Mouse (Mus musculus): Measurements from ENCODE around the gene Nfkbid. TPM values are rescaled to one million over a fixed set of nuclear protein-coding genes. Genes with fewer than 3 reads are reported as not detected.
A peak's percentile ranks its signal among the peaks of the same experiment; 100 is the strongest.
"Not testable (repeated sequence)": the region's sequence is repeated elsewhere in the genome, so short reads cannot be mapped to it uniquely, and the experiment has no call there.

Nfkbid gene
- polyA plus RNA-seq, 1 experiment from 2014 or later, result 1.3 TPM

DNA sequence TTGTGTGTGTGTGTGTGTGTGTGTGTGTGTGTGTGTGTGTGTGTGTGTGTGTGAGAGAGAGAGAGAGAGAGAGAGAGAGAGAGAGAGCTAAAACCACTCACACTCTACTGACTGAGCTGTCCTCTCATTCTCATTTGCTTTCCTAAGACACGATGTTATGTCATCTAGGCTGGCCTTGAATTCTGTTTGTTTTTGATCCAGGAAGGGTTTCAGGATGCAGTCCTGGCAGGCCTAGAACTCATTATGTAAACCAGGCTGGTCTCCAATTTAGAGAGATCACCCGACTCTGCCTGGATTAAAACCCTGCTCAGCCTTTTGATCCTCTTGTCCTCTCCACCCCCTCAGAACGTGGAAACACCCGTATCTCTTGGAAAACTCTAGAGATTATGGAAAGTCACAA lies 42.5 kb downstream of the Nfkbid start:
- Histone ChIP-seq H3K36me3 (ENCODE audit: control insufficient read depth, insufficient read depth, low read length) (no peaks in the 10 kb centered on the region), H3K4me2 (ENCODE audit: low read depth, low read length, severe bottlenecking) (no peak overlapping the region), H3K27me3 (ENCODE audit: control insufficient read depth, insufficient read depth, low read length) (peaks cover 72% of the 10 kb centered on the region), H3K4me3 (ENCODE audit: low read depth, low read length) (no peak overlapping the region), H3K9me3 (ENCODE audit: control insufficient read depth, low read length) (no peaks in the 10 kb centered on the region), H3K4me1 (replicated peaks; ENCODE audit: control insufficient read depth, insufficient read depth, low read length) (no peaks in the 10 kb centered on the region), H3K9ac (ENCODE audit: low read length) (no peak overlapping the region), H3K27ac (ENCODE audit: low read depth, low read length) (no peak overlapping the region)
- DNase-seq (ENCODE audit: low spot score) (no peak), ATAC-seq (replicated peaks; ENCODE audit: low FRiP score) (no peak)
- 14% methylated on average over 4 of the region's 4 CpGs for WGBS

DNA sequence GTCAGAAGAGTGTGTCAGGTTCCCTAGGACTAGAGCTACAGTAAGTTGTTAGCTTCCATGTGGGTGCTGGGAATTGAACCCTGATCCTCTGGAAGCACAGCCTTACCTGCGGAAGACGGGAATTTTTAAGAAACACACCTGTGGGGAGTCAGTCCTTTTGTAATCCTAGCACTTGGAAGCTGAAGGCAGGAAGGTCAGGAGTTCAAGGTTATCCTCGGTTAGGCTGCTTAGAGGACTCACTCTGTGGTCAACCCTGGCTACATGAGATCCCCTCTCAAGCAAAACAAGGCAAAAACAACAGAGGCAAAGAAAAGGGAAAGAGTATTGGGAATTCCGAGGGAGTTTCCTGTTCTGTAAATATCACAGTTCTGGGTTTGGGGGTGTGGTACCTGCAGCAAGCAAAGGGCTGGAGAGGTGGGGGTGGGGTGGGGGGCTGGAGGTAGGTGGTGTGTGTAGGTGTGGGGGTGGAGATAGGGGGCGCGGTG lies 43.3 kb downstream of the Nfkbid start:
- peaks cover 65% of the 10 kb centered on the region for H3K27me3 ChIP-seq (ENCODE audit: control insufficient read depth, insufficient read depth, low read length)
- H3K9me3 ChIP-seq (ENCODE audit: control insufficient read depth, low read length), result no peaks in the 10 kb centered on the region
- DNase-seq (ENCODE audit: low spot score) (no peak), ATAC-seq (replicated peaks; ENCODE audit: low FRiP score) (no peak)
- 11% methylated on average over 6 of the region's 6 CpGs for WGBS
- no peaks in the 10 kb centered on the region for H3K36me3 ChIP-seq (ENCODE audit: control insufficient read depth, insufficient read depth, low read length)
- no peak overlapping the region for H3K9ac ChIP-seq (ENCODE audit: low read length)
- H3K4me3 ChIP-seq (ENCODE audit: low read depth, low read length), result no peak overlapping the region
- no peak overlapping the region for H3K4me2 ChIP-seq (ENCODE audit: low read depth, low read length, severe bottlenecking)
- H3K27ac ChIP-seq (ENCODE audit: low read depth, low read length), result no peak overlapping the region
- no peaks in the 10 kb centered on the region for H3K4me1 ChIP-seq (replicated peaks; ENCODE audit: control insufficient read depth, insufficient read depth, low read length)

DNA sequence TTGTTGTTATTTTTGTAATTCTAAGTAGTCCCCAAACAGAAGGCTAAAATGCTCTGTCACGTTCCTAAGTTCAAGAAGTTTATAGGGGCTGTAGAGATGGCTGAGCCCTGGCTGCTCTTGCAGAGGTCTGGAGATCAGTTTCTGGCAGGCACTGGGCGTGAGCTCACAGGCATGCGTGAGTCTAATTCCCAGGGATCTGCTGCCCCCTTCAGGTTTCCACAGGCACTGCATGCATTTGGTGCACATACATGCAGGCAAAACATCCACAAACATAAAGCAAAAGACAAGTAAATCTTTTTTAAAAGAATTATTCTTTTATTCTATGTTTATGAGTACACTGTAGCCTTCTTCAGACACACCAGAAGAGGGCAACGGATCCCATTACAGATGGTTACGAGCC lies 50.9 kb downstream of the Nfkbid start:
- DNase-seq (ENCODE audit: low spot score) (peak; percentile 71), ATAC-seq (replicated peaks; ENCODE audit: low FRiP score) (no peak)
- Histone ChIP-seq H3K9ac (ENCODE audit: low read length) (no peak overlapping the region), H3K4me3 (ENCODE audit: low read depth, low read length) (no peak overlapping the region), H3K27me3 (ENCODE audit: control insufficient read depth, insufficient read depth, low read length) (peaks cover 6% of the 10 kb centered on the region), H3K27ac (ENCODE audit: low read depth, low read length) (no peak overlapping the region), H3K9me3 (ENCODE audit: control insufficient read depth, low read length) (no peaks in the 10 kb centered on the region), H3K4me1 (replicated peaks; ENCODE audit: control insufficient read depth, insufficient read depth, low read length) (peaks cover 2% of the 10 kb centered on the region; the same call in 1 of the 2 replicates), H3K36me3 (ENCODE audit: control insufficient read depth, insufficient read depth, low read length) (no peaks in the 10 kb centered on the region), H3K4me2 (ENCODE audit: low read depth, low read length, severe bottlenecking) (no peak overlapping the region)
- 46% methylated on average over 5 of the region's 5 CpGs for WGBS

DNA sequence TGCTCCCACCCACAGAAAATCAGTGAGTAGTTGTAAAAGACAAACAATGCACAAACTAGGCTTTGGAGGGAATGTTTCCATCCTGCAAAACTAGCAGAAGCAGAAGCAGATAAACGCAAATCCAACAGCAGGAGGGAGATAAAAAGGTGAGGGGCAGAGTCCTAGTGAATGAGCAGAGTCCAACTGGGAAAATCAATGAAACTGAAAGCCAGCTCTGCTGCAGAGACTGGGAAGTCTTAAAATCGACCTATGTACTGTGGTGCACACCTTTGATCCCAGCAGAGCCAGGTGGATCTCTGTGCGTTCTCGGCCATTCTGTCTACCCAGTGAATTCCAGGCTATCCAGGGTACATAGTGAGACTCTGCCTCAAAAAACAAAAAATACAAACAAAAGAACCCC lies 53.5 kb downstream of the Nfkbid start:
- Histone ChIP-seq H3K9me3 (ENCODE audit: control insufficient read depth, low read length) (no peaks in the 10 kb centered on the region), H3K27me3 (ENCODE audit: control insufficient read depth, insufficient read depth, low read length) (no peaks in the 10 kb centered on the region), H3K4me2 (ENCODE audit: low read depth, low read length, severe bottlenecking) (no peak overlapping the region), H3K36me3 (ENCODE audit: control insufficient read depth, insufficient read depth, low read length) (no peaks in the 10 kb centered on the region), H3K27ac (ENCODE audit: low read depth, low read length) (no peak overlapping the region), H3K9ac (ENCODE audit: low read length) (no peak overlapping the region), H3K4me1 (replicated peaks; ENCODE audit: control insufficient read depth, insufficient read depth, low read length) (peaks cover 3% of the 10 kb centered on the region; the same call in 1 of the 2 replicates), H3K4me3 (ENCODE audit: low read depth, low read length) (no peak overlapping the region)
- ATAC-seq (replicated peaks; ENCODE audit: low FRiP score) (no peak), DNase-seq (ENCODE audit: low spot score) (no peak)
- WGBS, result 67% methylated on average over 4 of the region's 4 CpGs

DNA sequence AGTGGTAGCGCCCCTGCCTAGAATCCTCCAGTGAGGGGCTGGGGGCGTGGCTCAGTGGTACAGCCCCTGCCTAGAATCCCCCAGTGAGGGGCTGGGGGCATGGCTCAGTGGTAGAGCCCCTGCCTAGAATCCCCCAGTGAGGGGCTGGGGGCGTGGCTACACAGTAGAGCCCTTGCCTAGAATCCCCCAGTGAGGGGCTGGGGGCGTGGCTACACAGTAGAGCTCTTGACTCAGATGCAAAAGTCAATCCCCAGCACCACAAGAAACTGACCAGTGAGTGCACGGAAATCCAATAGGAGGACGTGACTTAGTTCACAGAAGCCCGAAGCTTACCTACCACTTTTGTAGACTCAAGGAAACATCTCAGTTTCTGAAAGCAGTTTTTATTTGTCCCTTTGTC lies 54.6 kb downstream of the Nfkbid start:
- not testable (repeated sequence) for H3K4me2 ChIP-seq (ENCODE audit: low read depth, low read length, severe bottlenecking); H3K4me1 ChIP-seq (replicated peaks; ENCODE audit: control insufficient read depth, insufficient read depth, low read length); H3K9ac ChIP-seq (ENCODE audit: low read length); ATAC-seq (replicated peaks; ENCODE audit: low FRiP score); H3K27ac ChIP-seq (ENCODE audit: low read depth, low read length); H3K9me3 ChIP-seq (ENCODE audit: control insufficient read depth, low read length); H3K27me3 ChIP-seq (ENCODE audit: control insufficient read depth, insufficient read depth, low read length); H3K4me3 ChIP-seq (ENCODE audit: low read depth, low read length); H3K36me3 ChIP-seq (ENCODE audit: control insufficient read depth, insufficient read depth, low read length); DNase-seq (ENCODE audit: low spot score)
- 89% methylated on average over 7 of the region's 7 CpGs for WGBS

DNA sequence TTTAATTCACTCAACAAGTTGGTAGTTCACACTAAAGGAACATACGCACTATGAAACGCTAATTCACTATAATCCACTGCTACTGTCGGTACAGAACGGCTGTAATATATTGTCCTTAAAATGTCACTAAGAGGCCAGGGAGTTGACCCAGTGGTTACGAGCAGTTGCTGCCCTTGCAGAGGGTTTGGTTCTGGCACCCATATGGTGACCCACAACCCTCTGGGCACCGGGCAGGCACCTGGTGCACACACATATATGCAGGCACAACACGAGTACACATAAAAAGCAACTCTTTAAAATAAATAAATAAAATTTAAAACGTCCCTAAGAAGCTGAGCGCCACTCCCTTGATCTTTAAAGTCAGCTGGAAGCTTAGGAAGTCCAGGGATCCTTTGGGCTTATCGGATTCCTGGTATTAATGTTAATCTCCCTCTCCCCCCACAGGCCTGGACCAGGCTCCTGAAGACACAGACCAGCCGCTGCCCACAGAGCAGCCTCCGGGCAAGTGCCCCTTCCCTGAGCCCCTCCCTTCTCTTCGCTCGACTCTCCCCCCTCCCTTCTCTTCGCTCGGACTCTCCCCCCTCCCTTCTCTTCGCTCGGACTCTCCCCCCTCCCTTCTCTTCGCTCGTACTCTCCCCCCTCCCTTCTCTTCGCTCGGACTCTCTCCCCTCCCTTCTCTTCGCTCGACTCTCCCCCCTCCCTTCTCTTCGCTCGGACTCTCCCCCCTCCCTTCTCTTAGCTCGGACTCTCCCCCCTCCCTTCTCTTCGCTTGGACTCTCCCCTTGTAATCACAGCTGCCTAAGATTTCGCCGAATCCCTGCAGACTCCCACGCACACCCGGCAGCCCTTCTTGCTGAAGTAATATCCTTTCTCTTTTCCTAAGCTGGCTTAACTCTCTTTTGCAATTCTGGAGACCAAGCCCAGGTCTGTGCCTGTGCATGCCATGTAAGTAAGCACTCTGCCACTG lies 56.2 kb downstream of the Nfkbid start:
- H3K4me2 ChIP-seq (ENCODE audit: low read depth, low read length, severe bottlenecking), result peak overlapping the region; percentile 24; the same call in 1 of the 2 replicates
- DNase-seq (ENCODE audit: low spot score), result no peak
- peaks cover 3% of the 10 kb centered on the region; the same call in 1 of the 2 replicates for H3K4me1 ChIP-seq (replicated peaks; ENCODE audit: control insufficient read depth, insufficient read depth, low read length)
- H3K9ac ChIP-seq (ENCODE audit: low read length), result peak overlapping the region; percentile 2; the same call in 1 of the 2 replicates
- ATAC-seq (replicated peaks; ENCODE audit: low FRiP score), result 0 out of 2 replicates have a peak, but pooled peaks have one; percentile 58
- no peaks in the 10 kb centered on the region for H3K27me3 ChIP-seq (ENCODE audit: control insufficient read depth, insufficient read depth, low read length)
- H3K27ac ChIP-seq (ENCODE audit: low read depth, low read length), result no peak overlapping the region
- H3K4me3 ChIP-seq (ENCODE audit: low read depth, low read length), result peak overlapping the region; percentile 24
- 11% methylated on average over 31 of the region's 32 CpGs for WGBS
- H3K36me3 ChIP-seq (ENCODE audit: control insufficient read depth, insufficient read depth, low read length), result no peaks in the 10 kb centered on the region
- no peaks in the 10 kb centered on the region for H3K9me3 ChIP-seq (ENCODE audit: control insufficient read depth, low read length)

Other genes starting within 250 kb of the Nfkbid start
- 3.5 and 3.9 TPM in 2 replicates for gene Cox7a1, start 237.6 kb upstream of the Nfkbid start, polyA plus RNA-seq (2014; fragmentation: Nextera tagmentation; extraction: Ambion mirVana)
- gene Capns1, start 222.9 kb upstream of the Nfkbid start, polyA plus RNA-seq (2014; fragmentation: Nextera tagmentation; extraction: Ambion mirVana), result 39.7 and 47.7 TPM in 2 replicates
- gene Polr2i, start 189.8 kb upstream of the Nfkbid start, polyA plus RNA-seq (2014; fragmentation: Nextera tagmentation; extraction: Ambion mirVana), result 166 and 167 TPM in 2 replicates
- gene Tbcb, start 189.5 kb upstream of the Nfkbid start, polyA plus RNA-seq (2014; fragmentation: Nextera tagmentation; extraction: Ambion mirVana), result 235 and 270 TPM in 2 replicates
- gene Ovol3, start 186.0 kb upstream of the Nfkbid start, polyA plus RNA-seq (2014; fragmentation: Nextera tagmentation; extraction: Ambion mirVana), result not detected in 2 replicates
- gene Thap8, start 141.6 kb upstream of the Nfkbid start, polyA plus RNA-seq (2014; fragmentation: Nextera tagmentation; extraction: Ambion mirVana), result 0.13 and 0.56 TPM in 2 replicates
- 21.7 and 26.4 TPM in 2 replicates for gene Wdr62, start 141.3 kb upstream of the Nfkbid start, polyA plus RNA-seq (2014; fragmentation: Nextera tagmentation; extraction: Ambion mirVana)
- gene Clip3, start 130.0 kb upstream of the Nfkbid start, polyA plus RNA-seq (2014; fragmentation: Nextera tagmentation; extraction: Ambion mirVana), result 98.8 and 110 TPM in 2 replicates
- gene Alkbh6, start 113.0 kb upstream of the Nfkbid start, polyA plus RNA-seq (2014; fragmentation: Nextera tagmentation; extraction: Ambion mirVana), result 71.3 and 83.8 TPM in 2 replicates
- 29.2 and 30.2 TPM in 2 replicates for gene Syne4, start 106.9 kb upstream of the Nfkbid start, polyA plus RNA-seq (2014; fragmentation: Nextera tagmentation; extraction: Ambion mirVana)
- gene E130208F15Rik, start 100.0 kb upstream of the Nfkbid start, polyA plus RNA-seq (2014; fragmentation: Nextera tagmentation; extraction: Ambion mirVana), result not detected in 2 replicates
- gene Sdhaf1, start 97.8 kb upstream of the Nfkbid start, polyA plus RNA-seq (2014; fragmentation: Nextera tagmentation; extraction: Ambion mirVana), result 21.8 and 23.5 TPM in 2 replicates
- gene Lrfn3, start 59.0 kb upstream of the Nfkbid start, polyA plus RNA-seq (2014; fragmentation: Nextera tagmentation; extraction: Ambion mirVana), result 7.2 TPM in 2 replicates
- 9.6 and 15.2 TPM in 2 replicates for gene Tyrobp, start 8.0 kb upstream of the Nfkbid start, polyA plus RNA-seq (2014; fragmentation: Nextera tagmentation; extraction: Ambion mirVana)
- gene Hcst, start 1.9 kb upstream of the Nfkbid start, polyA plus RNA-seq (2014; fragmentation: Nextera tagmentation; extraction: Ambion mirVana), result 1.0 TPM in 1 of 2 replicates, not detected in the other
- gene Aplp1, start 23.8 kb downstream of the Nfkbid start, polyA plus RNA-seq (2014; fragmentation: Nextera tagmentation; extraction: Ambion mirVana), result 99.2 and 108 TPM in 2 replicates
- gene Kirrel2, start 36.0 kb downstream of the Nfkbid start, polyA plus RNA-seq (2014; fragmentation: Nextera tagmentation; extraction: Ambion mirVana), result 0.55 and 0.61 TPM in 2 replicates
- gene Nphs1, start 36.6 kb downstream of the Nfkbid start, polyA plus RNA-seq (2014; fragmentation: Nextera tagmentation; extraction: Ambion mirVana), result 0.21 and 0.24 TPM in 2 replicates
- gene Prodh2, start 71.9 kb downstream of the Nfkbid start, polyA plus RNA-seq (2014; fragmentation: Nextera tagmentation; extraction: Ambion mirVana), result not detected in 2 replicates
- 66.0 and 72.7 TPM in 2 replicates for gene Arhgap33, start 113.3 kb downstream of the Nfkbid start, polyA plus RNA-seq (2014; fragmentation: Nextera tagmentation; extraction: Ambion mirVana)
- 5.5 and 7.4 TPM in 2 replicates for gene Hspb6, start 130.4 kb downstream of the Nfkbid start, polyA plus RNA-seq (2014; fragmentation: Nextera tagmentation; extraction: Ambion mirVana)
- gene Proser3, start 130.6 kb downstream of the Nfkbid start, polyA plus RNA-seq (2014; fragmentation: Nextera tagmentation; extraction: Ambion mirVana), result 20.0 and 23.6 TPM in 2 replicates
- 45.7 and 50.2 TPM in 2 replicates for gene Lin37, start 138.1 kb downstream of the Nfkbid start, polyA plus RNA-seq (2014; fragmentation: Nextera tagmentation; extraction: Ambion mirVana)
- 89.2 and 97.5 TPM in 2 replicates for gene U2af1l4, start 141.6 kb downstream of the Nfkbid start, polyA plus RNA-seq (2014; fragmentation: Nextera tagmentation; extraction: Ambion mirVana)
- 12.1 and 13.6 TPM in 2 replicates for gene Gm49396, start 141.6 kb downstream of the Nfkbid start, polyA plus RNA-seq (2014; fragmentation: Nextera tagmentation; extraction: Ambion mirVana)
- 96.1 and 99.3 TPM in 2 replicates for gene Psenen, start 141.9 kb downstream of the Nfkbid start, polyA plus RNA-seq (2014; fragmentation: Nextera tagmentation; extraction: Ambion mirVana)
- 4.7 and 6.0 TPM in 2 replicates for gene Igflr1, start 143.7 kb downstream of the Nfkbid start, polyA plus RNA-seq (2014; fragmentation: Nextera tagmentation; extraction: Ambion mirVana)
- 14.3 TPM in 2 replicates for gene Kmt2b, start 167.0 kb downstream of the Nfkbid start, polyA plus RNA-seq (2014; fragmentation: Nextera tagmentation; extraction: Ambion mirVana)
- gene Zbtb32, start 177.2 kb downstream of the Nfkbid start, polyA plus RNA-seq (2014; fragmentation: Nextera tagmentation; extraction: Ambion mirVana), result 0.15 and 0.31 TPM in 2 replicates
- gene Upk1a, start 191.1 kb downstream of the Nfkbid start, polyA plus RNA-seq (2014; fragmentation: Nextera tagmentation; extraction: Ambion mirVana), result 0.31 and 0.73 TPM in 2 replicates
- 700 and 735 TPM in 2 replicates for gene Cox6b1, start 204.4 kb downstream of the Nfkbid start, polyA plus RNA-seq (2014; fragmentation: Nextera tagmentation; extraction: Ambion mirVana)
- not detected in 2 replicates for gene Etv2, start 214.1 kb downstream of the Nfkbid start, polyA plus RNA-seq (2014; fragmentation: Nextera tagmentation; extraction: Ambion mirVana)
- gene Rbm42, start 228.6 kb downstream of the Nfkbid start, polyA plus RNA-seq (2014; fragmentation: Nextera tagmentation; extraction: Ambion mirVana), result 131 and 138 TPM in 2 replicates
- 68.9 and 76.6 TPM in 2 replicates for gene Haus5, start 243.3 kb downstream of the Nfkbid start, polyA plus RNA-seq (2014; fragmentation: Nextera tagmentation; extraction: Ambion mirVana)
- gene Pmis2, start 249.9 kb downstream of the Nfkbid start, polyA plus RNA-seq (2014; fragmentation: Nextera tagmentation; extraction: Ambion mirVana), result not detected in 2 replicates

Data from forebrain, embryonic 11.5 days (tissue).